Mouse (Mus musculus): Measurements from ENCODE around the gene Nat8.
A peak's percentile ranks its signal among the peaks of the same experiment; 100 is the strongest.
"Not testable (repeated sequence)": the region's sequence is repeated elsewhere in the genome, so short reads cannot be mapped to it uniquely, and the experiment has no call there.

The Nat8 gene

DNA sequence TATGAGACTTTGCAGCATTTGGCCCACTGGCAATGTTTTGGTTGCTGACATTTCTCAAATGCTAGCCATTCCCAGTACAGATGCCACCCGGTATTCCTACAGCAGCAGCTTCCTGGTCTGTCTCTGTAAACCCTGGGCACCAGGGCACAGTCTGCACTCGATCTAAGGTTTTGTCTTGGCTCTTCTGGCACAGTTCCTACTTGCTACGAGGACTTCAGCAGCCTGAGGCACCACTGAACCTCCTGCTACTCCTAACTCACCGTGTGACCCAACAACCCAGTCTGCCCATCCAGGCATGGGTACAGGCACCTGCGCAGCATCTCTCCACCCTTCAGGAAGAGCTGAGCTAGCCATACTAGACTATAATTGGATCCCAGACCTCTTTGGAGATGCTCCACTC, 4.2 kb upstream of the Nat8 start:
- DNase-seq (ENCODE audit: low spot score in 2 of 2): not testable (repeated sequence)

DNA sequence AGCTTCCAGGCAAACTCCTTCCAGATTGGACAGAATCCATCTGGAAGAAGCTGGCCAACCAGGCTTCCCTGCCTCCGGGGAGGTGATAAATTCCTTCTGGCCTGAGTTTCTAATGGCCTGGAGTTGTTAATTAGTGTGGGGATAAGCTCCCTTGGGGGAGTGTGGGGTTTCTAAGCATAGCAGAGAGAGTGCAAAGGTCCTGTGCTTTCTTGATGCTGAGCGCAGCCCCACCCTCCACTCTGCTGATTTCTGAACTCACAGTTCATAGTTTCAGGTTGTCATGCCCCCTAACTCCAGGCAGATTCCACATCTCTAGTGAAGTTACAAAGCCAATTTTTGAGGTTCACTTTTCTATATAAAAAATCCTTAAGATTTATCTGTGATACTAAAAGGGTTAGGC, 3.2 kb upstream of the Nat8 start:
- DNase-seq (ENCODE audit: low spot score in 2 of 2): not testable (repeated sequence)

GRCm38 (mm10) chr6:85834504-85835100, 2.7 kb upstream of the Nat8 start:
- DNase-seq (ENCODE audit: low spot score in 2 of 2): peak in 1 of 2 experiments; percentile 21

DNA sequence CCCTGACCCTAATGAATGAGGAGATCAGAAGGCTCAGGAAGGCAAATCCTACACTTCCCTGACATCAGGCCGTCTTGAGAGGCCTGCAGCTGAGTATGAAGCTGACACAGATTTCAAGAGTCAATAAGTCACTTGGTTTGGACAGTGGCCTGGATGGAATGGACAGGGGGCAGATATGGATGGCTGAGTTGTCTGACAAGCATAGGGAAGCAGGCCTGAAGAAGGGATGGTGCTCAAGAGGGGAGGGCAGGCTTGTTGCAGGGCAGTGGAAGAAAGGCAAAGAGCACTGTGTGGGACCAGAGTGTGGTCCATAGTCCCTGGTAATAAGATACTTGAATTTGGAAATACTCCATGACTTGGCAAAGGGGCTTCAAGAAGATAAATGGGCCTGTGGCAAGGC, 2.4 kb downstream of the Nat8 start:
- DNase-seq (ENCODE audit: low spot score in 2 of 2): no peak

DNA sequence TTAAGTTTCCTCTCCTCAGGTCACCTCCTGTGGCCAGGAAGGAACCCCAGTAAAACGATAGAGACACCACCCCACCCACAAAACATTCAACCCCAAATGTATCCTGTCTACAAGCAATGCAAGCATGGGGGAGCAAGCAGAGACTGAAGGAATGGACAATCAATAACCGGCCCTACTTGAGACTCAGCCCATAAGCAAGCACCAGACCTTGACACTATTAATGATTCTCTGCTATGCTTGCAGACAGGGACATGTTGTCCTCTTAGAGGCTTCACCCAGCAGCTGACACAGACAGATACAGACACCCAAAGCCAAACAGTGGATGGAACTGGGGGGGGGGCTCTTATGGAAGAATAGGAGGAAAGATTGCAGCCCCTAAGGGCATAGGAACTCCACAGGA, 6.0 kb downstream of the Nat8 start:
- no peak for DNase-seq (ENCODE audit: low spot score in 2 of 2)

DNA sequence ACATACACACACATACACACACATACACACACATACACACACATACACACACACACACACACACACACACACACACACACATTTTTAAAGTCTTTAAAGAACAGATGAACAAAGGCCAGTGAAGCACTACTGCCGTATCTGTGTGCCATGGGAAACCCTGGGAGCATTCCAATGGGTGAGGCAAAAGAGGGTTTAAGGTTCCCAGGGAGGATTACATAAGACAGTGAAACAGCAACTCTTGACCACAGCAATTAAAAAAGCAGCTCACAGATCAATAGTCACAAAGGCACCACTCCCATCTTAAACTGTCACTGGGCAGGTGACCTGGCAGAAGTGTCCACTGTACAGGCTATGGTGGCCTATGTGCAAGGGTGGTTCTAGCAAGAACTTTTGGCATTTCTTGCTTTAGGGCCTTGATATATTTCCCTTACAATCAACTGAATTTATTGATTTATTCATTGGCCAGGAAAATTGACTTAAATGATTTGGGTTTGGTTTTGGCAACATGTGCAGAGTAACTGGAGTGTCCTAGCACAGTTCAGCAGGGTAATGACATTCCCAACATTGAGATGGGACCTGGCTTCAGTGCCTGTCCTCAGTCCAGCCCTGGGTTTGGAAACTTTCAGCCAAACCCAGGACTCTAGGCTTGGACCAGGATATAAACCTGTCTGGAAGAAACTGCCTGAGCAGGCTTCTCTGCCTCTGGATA, 8.3 kb downstream of the Nat8 start:
- DNase-seq (ENCODE audit: low spot score in 2 of 2): no peak

DNA sequence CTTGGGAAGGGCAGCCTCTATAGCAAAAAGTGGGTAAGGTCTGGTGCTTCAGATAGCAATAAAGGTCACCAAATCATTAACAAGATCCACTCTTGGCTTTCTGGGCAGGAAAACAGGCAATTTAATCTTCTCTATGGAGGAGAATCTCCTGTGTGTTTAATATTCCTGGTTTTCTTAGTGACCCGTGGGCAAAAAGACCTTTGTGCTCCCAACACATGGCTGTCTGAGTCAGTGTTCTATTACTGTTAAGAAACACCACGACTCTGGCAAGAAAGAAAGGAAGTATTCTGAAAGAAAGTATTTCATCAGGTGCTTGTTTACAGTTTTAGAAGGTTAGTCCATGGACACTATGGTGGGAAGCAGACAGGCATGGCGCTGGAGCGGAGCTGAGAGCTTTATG, 9.6 kb downstream of the Nat8 start:
- no peak for DNase-seq (ENCODE audit: low spot score in 2 of 2)

DNA sequence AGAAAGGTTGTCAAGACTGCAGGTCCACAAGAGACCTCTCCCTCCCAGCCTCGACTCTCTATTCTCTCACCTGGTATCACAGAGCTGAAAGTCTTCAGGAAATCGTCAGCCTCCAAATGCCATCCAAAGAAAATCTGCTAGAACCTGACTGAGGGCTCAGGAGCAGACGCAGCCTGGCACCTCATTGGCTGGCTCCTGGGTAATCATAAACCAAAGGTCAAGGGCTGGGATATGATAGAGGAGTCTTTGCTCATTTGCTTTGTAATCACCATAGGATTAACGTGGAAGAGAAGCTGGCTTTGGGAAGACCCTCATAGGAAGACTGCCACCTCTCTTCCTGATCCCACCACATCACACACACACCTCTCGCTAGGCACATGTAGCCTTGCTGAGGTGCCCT, 11.0 kb downstream of the Nat8 start, which contains the start of the genes Nat8f6 and Nat8f5:
Gene Nat8f6, minus strand, starts transcription at position 118 of the 400 bp plus-strand sequence.
Gene Nat8f5, minus strand, starts transcription at position 136 of the 400 bp plus-strand sequence.
- no peak for DNase-seq (ENCODE audit: low spot score in 2 of 2)

- no peak for DNase-seq (ENCODE audit: low spot score in 2 of 2)
Measured at GRCm38 (mm10) chr6:85818338-85818737, 13.5 kb downstream of the Nat8 start.

- no peak for DNase-seq (ENCODE audit: low spot score in 2 of 2)
Measured at GRCm38 (mm10) chr6:85813339-85813738, 18.5 kb downstream of the Nat8 start.

DNA sequence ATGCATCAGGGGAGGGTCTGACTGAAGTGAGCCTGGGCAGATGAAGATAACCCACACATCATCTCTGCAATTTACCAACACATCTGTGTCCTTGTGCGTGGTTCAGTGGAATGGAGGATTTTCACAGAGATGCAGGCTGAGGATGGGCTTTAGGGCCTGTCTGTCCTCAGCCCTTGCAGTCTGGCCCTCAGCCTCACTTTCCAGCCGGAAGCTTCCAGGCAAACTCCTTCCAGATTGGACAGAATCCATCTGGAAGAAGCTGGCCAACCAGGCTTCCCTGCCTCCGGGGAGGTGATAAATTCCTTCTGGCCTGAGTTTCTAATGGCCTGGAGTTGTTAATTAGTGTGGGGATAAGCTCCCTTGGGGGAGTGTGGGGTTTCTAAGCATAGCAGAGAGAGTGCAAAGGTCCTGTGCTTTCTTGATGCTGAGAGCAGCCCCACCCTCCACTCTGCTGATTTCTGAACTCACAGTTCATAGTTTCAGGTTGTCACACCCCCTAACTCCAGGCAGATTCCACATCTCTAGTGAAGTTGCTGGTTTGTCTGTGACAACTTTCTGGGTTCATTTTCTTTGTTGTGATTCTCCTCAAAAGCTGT, 20.8 kb downstream of the Nat8 start:
- not testable (repeated sequence) for DNase-seq (ENCODE audit: low spot score in 2 of 2)

DNA sequence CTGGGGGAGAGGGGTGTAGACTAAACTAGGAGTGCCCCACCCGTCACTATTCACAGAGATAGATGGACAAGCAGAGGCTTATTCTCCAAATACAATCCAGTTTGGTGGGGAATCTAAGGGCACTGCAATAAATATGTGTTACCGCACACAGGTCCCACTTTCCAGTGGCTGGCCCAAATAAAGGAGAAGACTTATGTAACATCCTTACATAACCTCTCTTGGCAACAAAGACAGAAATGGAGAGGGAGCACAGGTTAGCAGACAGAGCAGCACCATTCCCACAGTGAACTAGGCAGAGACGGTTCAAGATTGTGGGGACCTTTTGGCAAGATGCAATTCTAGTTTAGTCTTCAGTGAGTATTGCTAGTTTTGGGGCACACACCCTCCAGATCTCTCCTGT, 21.4 kb downstream of the Nat8 start:
- DNase-seq (ENCODE audit: low spot score in 2 of 2): not testable (repeated sequence)

DNA sequence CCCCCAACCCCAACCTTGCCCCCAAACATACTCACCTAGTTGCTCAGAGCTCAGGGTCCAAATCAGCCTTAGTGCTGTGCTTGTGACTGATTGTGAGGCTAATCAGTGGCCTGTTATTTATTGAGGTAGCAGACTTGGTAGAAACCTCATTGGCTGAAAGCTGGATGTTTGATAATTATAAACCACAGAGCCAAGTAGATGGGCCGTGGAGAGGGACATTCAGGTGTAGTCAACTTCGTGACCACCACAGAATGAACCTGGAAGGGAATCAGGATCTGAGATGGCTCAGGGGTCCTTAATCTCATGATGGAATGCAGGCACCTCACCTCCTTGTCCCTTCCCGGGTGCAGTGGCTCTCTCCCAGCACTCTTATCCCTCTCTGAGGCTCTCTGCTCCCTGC, 22.1 kb downstream of the Nat8 start:
- not testable (repeated sequence) for DNase-seq (ENCODE audit: low spot score in 2 of 2)

DNA sequence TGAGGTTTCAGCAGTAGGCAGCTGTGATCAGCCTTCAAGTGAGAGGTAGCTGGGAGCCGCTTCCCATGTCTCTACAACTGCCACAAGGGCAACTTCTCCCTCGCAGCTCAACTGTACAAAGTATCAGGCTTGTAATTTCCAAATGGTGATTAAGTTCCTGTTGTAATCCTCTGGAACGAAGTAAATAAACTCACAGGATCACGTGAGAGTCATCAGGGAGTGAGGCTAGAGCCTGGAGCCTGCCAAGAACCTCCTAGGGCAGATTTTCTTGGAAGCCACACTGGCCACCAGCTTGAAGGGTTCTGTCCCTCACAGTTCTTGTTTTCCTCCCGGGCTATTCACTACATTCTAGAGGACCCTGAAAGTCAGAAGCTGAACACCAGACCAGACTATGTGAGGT, 28.7 kb downstream of the Nat8 start:
- DNase-seq (ENCODE audit: low spot score in 2 of 2): not testable (repeated sequence)

Data from right cerebral cortex, adult 2 months (tissue).